In genomic region chr2:47879796-47880195, GRCm38 (mm10) we compare ENCODE assay signal across 23 mouse cellular contexts.
DNase-seq lines count a peak whose midpoint lies in the region; ATAC-seq and TF ChIP-seq lines count a peak whose summit lies in the region.
"Had no signal": no experiment of that assay in that cellular context is flagged by ENCODE, and none has a peak within 500 bp of the region (broad histone marks: within the 10 kb centered on the region; RNA-seq: fewer than 3 reads in every experiment).

No protein-coding gene starts in this region.

- H3K27me3 ChIP-seq in forebrain, embryonic 13.5 days, result no peaks in the 10 kb centered on the region
- no peaks in the 10 kb centered on the region for H3K27me3 ChIP-seq in forebrain, embryonic 14.5 days (replicated peaks; ENCODE audit: control insufficient read depth, insufficient read depth, low read length)
- no peaks in the 10 kb centered on the region for H3K27me3 ChIP-seq in forebrain, embryonic 15.5 days
- no peaks in the 10 kb centered on the region for H3K27me3 ChIP-seq in forebrain, embryonic 11.5 days (ENCODE audit: control insufficient read depth, insufficient read depth, low read length)
- H3K27me3 ChIP-seq in forebrain, embryonic 16.5 days (replicated peaks; ENCODE audit: control insufficient read depth, insufficient read depth, low read length), result no peaks in the 10 kb centered on the region
- H3K27me3 ChIP-seq in forebrain, embryonic 10.5 days (ENCODE audit: poor library complexity, severe bottlenecking), result no peaks in the 10 kb centered on the region
- H3K27me3 ChIP-seq: CH12.LX had no signal

- no peaks in the 10 kb centered on the region for H3K4me1 ChIP-seq in forebrain, embryonic 13.5 days
- H3K4me1 ChIP-seq in forebrain, embryonic 14.5 days (ENCODE audit: control insufficient read depth, insufficient read depth, low read length), result no peaks in the 10 kb centered on the region
- H3K4me1 ChIP-seq in forebrain, embryonic 15.5 days, result peaks cover 7% of the 10 kb centered on the region
- no peaks in the 10 kb centered on the region for H3K4me1 ChIP-seq in forebrain, embryonic 11.5 days (replicated peaks; ENCODE audit: control insufficient read depth, insufficient read depth, low read length)
- H3K4me1 ChIP-seq in forebrain, embryonic 16.5 days (replicated peaks; ENCODE audit: control insufficient read depth, insufficient read depth, low read length), result no peaks in the 10 kb centered on the region
- H3K4me1 ChIP-seq in forebrain, embryonic 10.5 days, result no peaks in the 10 kb centered on the region

- H3K9ac ChIP-seq in forebrain, embryonic 13.5 days, result no peak overlapping the region
- H3K9ac ChIP-seq in forebrain, embryonic 14.5 days (ENCODE audit: low read length), result no peak overlapping the region
- no peak overlapping the region for H3K9ac ChIP-seq in forebrain, embryonic 15.5 days (replicated peaks)
- H3K9ac ChIP-seq in forebrain, embryonic 11.5 days (ENCODE audit: low read length), result no peak overlapping the region
- H3K9ac ChIP-seq in forebrain, embryonic 16.5 days (replicated peaks; ENCODE audit: low read depth, low read length), result no peak overlapping the region

- TF ChIP-seq CTCF in brain, embryonic 14.5 days (IDR thresholded peaks at IDR 0.05; ENCODE audit: borderline replicate concordance, extremely low read depth, insufficient read depth, insufficient read length), result no peak

- peak; percentile 30; the same call in 1 of the 2 replicates for ATAC-seq in forebrain, embryonic 13.5 days
- ATAC-seq in forebrain, embryonic 14.5 days, result no peak
- ATAC-seq in forebrain, embryonic 15.5 days (replicated peaks), result peak; percentile 63
- ATAC-seq in forebrain, embryonic 11.5 days (replicated peaks; ENCODE audit: low FRiP score), result no peak
- peak; percentile 73 for ATAC-seq in forebrain, embryonic 16.5 days
- no peak for ATAC-seq in megakaryocyte, adult 5-6 weeks (ENCODE audit: poor library complexity, severe bottlenecking)
- ATAC-seq: activated CD4-positive, CD25-positive, alpha-beta regulatory T cell, adult 4 months; CD4-positive, CD25-positive, alpha-beta regulatory T cell, adult 4 months; Patski had no signal

- no peak for TF ChIP-seq POLR2A in brain, embryonic 14.5 days (IDR thresholded peaks at IDR 0.05; ENCODE audit: borderline replicate concordance, extremely low read depth, insufficient read depth, insufficient read length, poor library complexity, severe bottlenecking)

- no peak for DNase-seq in forebrain, embryonic 14.5 days (ENCODE audit: low spot score)
- no peak for DNase-seq in forebrain, embryonic 11.5 days (ENCODE audit: low spot score)
- no peak for DNase-seq in forebrain, embryonic 10.5 days (ENCODE audit: extremely low spot score, low spot score)
- peak; percentile 22 for DNase-seq in brain, embryonic 14.5 days (ENCODE audit: low read depth)
- DNase-seq: adrenal gland, adult 2 months; adrenal gland, adult 8-10 months; adrenal gland, postnatal 10 days; adrenal gland, postnatal 14 days; adrenal gland, postnatal 25 days; adrenal gland, postnatal 36 days; B cell, adult 2 months; cerebellum, adult 11 months; cerebellum, adult 11-12 months; cerebellum, adult 18-20 months had no signal

- no peaks in the 10 kb centered on the region for H3K36me3 ChIP-seq in forebrain, embryonic 13.5 days (ENCODE audit: poor library complexity, severe bottlenecking)
- no peaks in the 10 kb centered on the region for H3K36me3 ChIP-seq in forebrain, embryonic 14.5 days (ENCODE audit: control insufficient read depth, insufficient read depth, low read length)
- no peaks in the 10 kb centered on the region for H3K36me3 ChIP-seq in forebrain, embryonic 15.5 days
- H3K36me3 ChIP-seq in forebrain, embryonic 11.5 days (ENCODE audit: control insufficient read depth, insufficient read depth, low read length), result no peaks in the 10 kb centered on the region
- H3K36me3 ChIP-seq in forebrain, embryonic 16.5 days (ENCODE audit: control insufficient read depth, insufficient read depth), result no peaks in the 10 kb centered on the region
- no peaks in the 10 kb centered on the region for H3K36me3 ChIP-seq in forebrain, embryonic 10.5 days (replicated peaks)
- H3K36me3 ChIP-seq: G1E had no signal

- no peak overlapping the region for H3K27ac ChIP-seq in forebrain, embryonic 13.5 days
- no peak overlapping the region for H3K27ac ChIP-seq in forebrain, embryonic 14.5 days (ENCODE audit: low read depth, low read length)
- H3K27ac ChIP-seq in forebrain, embryonic 15.5 days (replicated peaks), result peak overlapping the region; percentile 37; the same call in 1 of the 2 replicates
- H3K27ac ChIP-seq in forebrain, embryonic 11.5 days (ENCODE audit: low read depth, low read length), result no peak overlapping the region
- H3K27ac ChIP-seq in forebrain, embryonic 16.5 days (ENCODE audit: low read length), result no peak overlapping the region
- no peak overlapping the region for H3K27ac ChIP-seq in forebrain, embryonic 10.5 days

- H3K4me2 ChIP-seq in forebrain, embryonic 13.5 days, result no peak overlapping the region
- no peak overlapping the region for H3K4me2 ChIP-seq in forebrain, embryonic 14.5 days (ENCODE audit: low read length)
- H3K4me2 ChIP-seq in forebrain, embryonic 15.5 days (replicated peaks), result no peak overlapping the region
- H3K4me2 ChIP-seq in forebrain, embryonic 11.5 days (ENCODE audit: low read depth, low read length, severe bottlenecking), result no peak overlapping the region
- H3K4me2 ChIP-seq in forebrain, embryonic 16.5 days (ENCODE audit: low read length), result no peak overlapping the region

- H3K4me3 ChIP-seq in forebrain, embryonic 13.5 days, result no peak overlapping the region
- no peak overlapping the region for H3K4me3 ChIP-seq in forebrain, embryonic 14.5 days (ENCODE audit: low read depth, low read length)
- no peak overlapping the region for H3K4me3 ChIP-seq in forebrain, embryonic 15.5 days
- no peak overlapping the region for H3K4me3 ChIP-seq in forebrain, embryonic 11.5 days (ENCODE audit: low read depth, low read length)
- no peak overlapping the region for H3K4me3 ChIP-seq in forebrain, embryonic 16.5 days (replicated peaks; ENCODE audit: low read length)
- no peak overlapping the region for H3K4me3 ChIP-seq in forebrain, embryonic 10.5 days

- no peaks in the 10 kb centered on the region for H3K9me3 ChIP-seq in forebrain, embryonic 13.5 days (replicated peaks)
- H3K9me3 ChIP-seq in forebrain, embryonic 14.5 days (replicated peaks; ENCODE audit: control insufficient read depth, low read length), result no peaks in the 10 kb centered on the region
- no peaks in the 10 kb centered on the region for H3K9me3 ChIP-seq in forebrain, embryonic 15.5 days
- H3K9me3 ChIP-seq in forebrain, embryonic 11.5 days (ENCODE audit: control insufficient read depth, low read length), result no peaks in the 10 kb centered on the region
- no peaks in the 10 kb centered on the region for H3K9me3 ChIP-seq in forebrain, embryonic 16.5 days (ENCODE audit: control insufficient read depth, low read length)
- H3K9me3 ChIP-seq in forebrain, embryonic 10.5 days, result no peaks in the 10 kb centered on the region
- H3K9me3 ChIP-seq: G1E had no signal

- WGBS in forebrain, embryonic 13.5 days, result 79% methylated on average over 1 of the region's 1 CpGs
- WGBS in forebrain, embryonic 14.5 days, result 80% methylated on average over 1 of the region's 1 CpGs
- 51% methylated on average over 1 of the region's 1 CpGs for WGBS in forebrain, embryonic 15.5 days
- WGBS in forebrain, embryonic 11.5 days, result 87% methylated on average over 1 of the region's 1 CpGs
- 43% methylated on average over 1 of the region's 1 CpGs for WGBS in forebrain, embryonic 16.5 days
- 98% methylated on average over 1 of the region's 1 CpGs for WGBS in forebrain, embryonic 10.5 days

Comparison
In these comparisons a context has a peak if more than half of its experiments do, and no peak if none do; other contexts are left out.
1. ATAC-seq: peak in forebrain, embryonic 13.5 days (single experiment), forebrain, embryonic 15.5 days (single experiment) and forebrain, embryonic 16.5 days (single experiment); none in forebrain, embryonic 14.5 days (single experiment), forebrain, embryonic 11.5 days (single experiment) and megakaryocyte, adult 5-6 weeks (single experiment).